Mouse (Mus musculus): ENCODE measurements around the gene Mettl13.

DNA sequence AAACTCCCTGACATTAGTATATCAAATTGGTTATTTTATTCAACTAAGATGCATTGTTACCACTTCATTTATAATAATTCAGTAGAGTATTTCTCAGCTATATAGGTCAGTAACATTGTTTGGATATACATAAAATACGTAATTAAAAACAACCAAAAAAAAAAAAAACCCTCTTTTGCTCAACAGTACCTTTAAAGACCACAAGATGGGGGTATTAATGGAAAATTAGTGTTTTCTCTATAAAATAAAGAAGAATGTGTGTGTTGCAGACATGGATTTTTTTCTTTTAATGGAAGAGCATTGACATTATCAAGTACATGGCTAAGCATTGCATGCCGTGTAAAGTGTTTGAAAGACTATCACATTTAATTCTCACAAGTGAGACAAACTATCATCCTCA is 34.5 kb upstream of the Mettl13 start:
- TF ChIP-seq EP300 (IDR thresholded peaks at IDR 0.05; ENCODE audit: insufficient read depth, low read depth, low read length): no peak
- no peak for TF ChIP-seq CTCF (IDR thresholded peaks at IDR 0.05; ENCODE audit: low read depth, low read length)
